Mouse (Mus musculus): ENCODE results near the gene Olfr766-ps1. TPM values are rescaled to one million over a fixed set of nuclear protein-coding genes. Genes with fewer than 3 reads are reported as not detected.

Olfr766-ps1 gene
- polyA plus RNA-seq, 1 experiment from 2014 or later = not detected

Other genes starting within 250 kb of the Olfr766-ps1 start
- 30.5 and 30.7 TPM in 2 replicates for gene Ormdl2, start 247.3 kb downstream of the Olfr766-ps1 start, polyA plus RNA-seq (2015; fragmentation: Nextera tagmentation; extraction: Ambion mirVana)
- gene Gdf11, start 177.3 kb downstream of the Olfr766-ps1 start, polyA plus RNA-seq (2015; fragmentation: Nextera tagmentation; extraction: Ambion mirVana) = 11.8 and 13.5 TPM in 2 replicates
- 228 and 241 TPM in 2 replicates for gene Cd63, start 168.0 kb downstream of the Olfr766-ps1 start, polyA plus RNA-seq (2015; fragmentation: Nextera tagmentation; extraction: Ambion mirVana)
- 14.1 and 16.9 TPM in 2 replicates for gene Rdh5, start 146.1 kb downstream of the Olfr766-ps1 start, polyA plus RNA-seq (2015; fragmentation: Nextera tagmentation; extraction: Ambion mirVana)
- 299 and 314 TPM in 2 replicates for gene Bloc1s1, start 144.9 kb downstream of the Olfr766-ps1 start, polyA plus RNA-seq (2015; fragmentation: Nextera tagmentation; extraction: Ambion mirVana)
- gene Itga7, start 135.2 kb downstream of the Olfr766-ps1 start, polyA plus RNA-seq (2015; fragmentation: Nextera tagmentation; extraction: Ambion mirVana) = 12.1 and 15.5 TPM in 2 replicates
- 0.15 TPM in 1 of 2 replicates, not detected in the other for gene Mettl7b, start 108.0 kb downstream of the Olfr766-ps1 start, polyA plus RNA-seq (2015; fragmentation: Nextera tagmentation; extraction: Ambion mirVana)
- gene Olfr9, start 79.5 kb downstream of the Olfr766-ps1 start, polyA plus RNA-seq (2015; fragmentation: Nextera tagmentation; extraction: Ambion mirVana) = not detected in 2 replicates
- gene Olfr763, start 58.2 kb downstream of the Olfr766-ps1 start, polyA plus RNA-seq (2015; fragmentation: Nextera tagmentation; extraction: Ambion mirVana) = not detected in 2 replicates
- not detected in 2 replicates for gene Olfr764-ps1, start 29.1 kb downstream of the Olfr766-ps1 start, polyA plus RNA-seq (2015; fragmentation: Nextera tagmentation; extraction: Ambion mirVana)
- gene Olfr765, start 19.0 kb downstream of the Olfr766-ps1 start, polyA plus RNA-seq (2015; fragmentation: Nextera tagmentation; extraction: Ambion mirVana) = not detected in 2 replicates
- not detected in 2 replicates for gene Olfr767, start 13.9 kb upstream of the Olfr766-ps1 start, polyA plus RNA-seq (2015; fragmentation: Nextera tagmentation; extraction: Ambion mirVana)
- not detected in 2 replicates for gene Olfr768, start 30.4 kb upstream of the Olfr766-ps1 start, polyA plus RNA-seq (2015; fragmentation: Nextera tagmentation; extraction: Ambion mirVana)
- not detected in 2 replicates for gene Olfr769, start 48.9 kb upstream of the Olfr766-ps1 start, polyA plus RNA-seq (2015; fragmentation: Nextera tagmentation; extraction: Ambion mirVana)
- gene Olfr770, start 70.0 kb upstream of the Olfr766-ps1 start, polyA plus RNA-seq (2015; fragmentation: Nextera tagmentation; extraction: Ambion mirVana) = not detected in 2 replicates
- gene Olfr771, start 95.8 kb upstream of the Olfr766-ps1 start, polyA plus RNA-seq (2015; fragmentation: Nextera tagmentation; extraction: Ambion mirVana) = not detected in 2 replicates
- gene Olfr772, start 108.9 kb upstream of the Olfr766-ps1 start, polyA plus RNA-seq (2015; fragmentation: Nextera tagmentation; extraction: Ambion mirVana) = not detected in 2 replicates
- gene Olfr773, start 118.4 kb upstream of the Olfr766-ps1 start, polyA plus RNA-seq (2015; fragmentation: Nextera tagmentation; extraction: Ambion mirVana) = not detected in 2 replicates
- not detected in 2 replicates for gene Olfr774, start 167.2 kb upstream of the Olfr766-ps1 start, polyA plus RNA-seq (2015; fragmentation: Nextera tagmentation; extraction: Ambion mirVana)
- gene Olfr775, start 179.4 kb upstream of the Olfr766-ps1 start, polyA plus RNA-seq (2015; fragmentation: Nextera tagmentation; extraction: Ambion mirVana) = not detected in 2 replicates
- not detected in 2 replicates for gene Olfr776, start 190.2 kb upstream of the Olfr766-ps1 start, polyA plus RNA-seq (2015; fragmentation: Nextera tagmentation; extraction: Ambion mirVana)
- not detected in 2 replicates for gene Olfr777, start 202.5 kb upstream of the Olfr766-ps1 start, polyA plus RNA-seq (2015; fragmentation: Nextera tagmentation; extraction: Ambion mirVana)
- gene Olfr780, start 249.1 kb upstream of the Olfr766-ps1 start, polyA plus RNA-seq (2015; fragmentation: Nextera tagmentation; extraction: Ambion mirVana) = not detected in 2 replicates

All from neural tube, embryonic 13.5 days (tissue).